In the genomic region with DNA sequence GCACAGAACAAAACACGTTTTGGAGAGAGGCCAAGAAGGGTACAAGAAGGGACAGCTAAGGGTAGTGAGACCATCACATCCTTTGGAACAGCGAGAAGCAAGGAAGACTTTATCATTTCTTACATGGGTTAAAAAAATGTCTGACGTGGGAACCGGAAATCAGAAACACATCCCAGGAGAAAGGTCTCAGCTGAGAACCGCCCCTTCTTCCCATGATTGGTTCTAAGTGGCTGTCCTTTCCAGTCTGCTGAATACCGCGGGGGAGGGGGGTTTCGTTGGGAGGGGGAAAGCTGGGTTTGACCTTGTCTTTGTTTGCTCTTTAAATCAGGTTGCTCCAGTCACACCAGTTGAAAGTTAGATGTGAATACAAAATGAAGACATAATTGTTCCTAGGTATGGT, we compare ENCODE assay signal across 17 mouse cellular contexts. TPM values are rescaled to one million over a fixed set of nuclear protein-coding genes. Genes with fewer than 3 reads are reported as not detected.
A peak's percentile ranks its signal among the peaks of the same experiment; 100 is the strongest.
DNase-seq lines count a peak whose midpoint lies in the region; ATAC-seq lines count a peak whose summit lies in the region.
"Had no signal": no experiment of that assay in that cellular context is flagged by ENCODE, and none has a peak within 500 bp of the region (broad histone marks: within the 10 kb centered on the region; RNA-seq: fewer than 3 reads in every experiment).

No protein-coding gene starts in this region.

- DNase-seq in kidney, postnatal 14 days = no peak
- DNase-seq in MN1 (ENCODE audit: low spot score) = peak; percentile 56
- DNase-seq in embryonic facial prominence, embryonic 11.5 days (ENCODE audit: low spot score) = peak; percentile 47
- DNase-seq in frontal cortex, postnatal 25 days (ENCODE audit: low spot score in 2 of 2) = no peak
- no peak for DNase-seq in urinary bladder, postnatal 4 days (ENCODE audit: low spot score in 2 of 2)
- DNase-seq: adrenal gland, postnatal 25 days; gastrocnemius, postnatal 36 days; kidney, postnatal 36 days; layer of hippocampus, postnatal 36 days; lung, adult 2 months had no signal

- peaks cover 70% of the 10 kb centered on the region for H3K4me1 ChIP-seq in heart, embryonic 13.5 days
- H3K4me1 ChIP-seq in heart, embryonic 12.5 days (replicated peaks) = peaks cover 66% of the 10 kb centered on the region
- peaks cover 21% of the 10 kb centered on the region for H3K4me1 ChIP-seq in kidney, embryonic 16.5 days (ENCODE audit: insufficient read depth, low read length)
- H3K4me1 ChIP-seq in embryonic facial prominence, embryonic 11.5 days (ENCODE audit: control insufficient read depth, insufficient read depth, low read length) = peaks cover 4% of the 10 kb centered on the region; the same call in 1 of the 2 replicates

- H3K27ac ChIP-seq in heart, embryonic 13.5 days (replicated peaks) = peak overlapping the region; percentile 54; the same call in 1 of the 2 replicates
- no peak overlapping the region for H3K27ac ChIP-seq in heart, embryonic 12.5 days (ENCODE audit: poor library complexity, severe bottlenecking)
- peak overlapping the region; percentile 13; the same call in 1 of the 2 replicates for H3K27ac ChIP-seq in kidney, embryonic 16.5 days (ENCODE audit: low read length)
- H3K27ac ChIP-seq in embryonic facial prominence, embryonic 11.5 days (replicated peaks; ENCODE audit: low read depth, low read length) = no peak overlapping the region
- H3K27ac ChIP-seq: limb, embryonic 12.5 days had no signal

- H3K36me3 ChIP-seq in heart, embryonic 13.5 days = no peaks in the 10 kb centered on the region
- H3K36me3 ChIP-seq in heart, embryonic 12.5 days = no peaks in the 10 kb centered on the region
- no peaks in the 10 kb centered on the region for H3K36me3 ChIP-seq in kidney, embryonic 16.5 days (ENCODE audit: insufficient read depth, low read length)
- H3K36me3 ChIP-seq in embryonic facial prominence, embryonic 11.5 days (replicated peaks; ENCODE audit: control insufficient read depth, insufficient read depth, low read depth, low read length) = no peaks in the 10 kb centered on the region
- H3K36me3 ChIP-seq: embryonic facial prominence, embryonic 15.5 days; G1E; limb, embryonic 12.5 days had no signal

- H3K4me2 ChIP-seq in heart, embryonic 13.5 days = no peak overlapping the region
- no peak overlapping the region for H3K4me2 ChIP-seq in heart, embryonic 12.5 days
- H3K4me2 ChIP-seq in kidney, embryonic 16.5 days (replicated peaks; ENCODE audit: low read depth, low read length) = no peak overlapping the region
- H3K4me2 ChIP-seq in embryonic facial prominence, embryonic 11.5 days (ENCODE audit: low read depth, low read length) = no peak overlapping the region
- H3K4me2 ChIP-seq: embryonic facial prominence, embryonic 15.5 days; limb, embryonic 12.5 days had no signal

- 38% methylated on average over 8 of the region's 8 CpGs for WGBS in heart, embryonic 13.5 days
- WGBS in heart, embryonic 12.5 days = 41% methylated on average over 8 of the region's 8 CpGs
- WGBS in kidney, embryonic 16.5 days = 39% methylated on average over 8 of the region's 8 CpGs
- 35% methylated on average over 8 of the region's 8 CpGs for WGBS in embryonic facial prominence, embryonic 11.5 days

- no peak overlapping the region for H3K4me3 ChIP-seq in heart, embryonic 13.5 days
- H3K4me3 ChIP-seq in heart, embryonic 12.5 days = no peak overlapping the region
- H3K4me3 ChIP-seq in kidney, embryonic 16.5 days (ENCODE audit: low read length) = no peak overlapping the region
- H3K4me3 ChIP-seq in embryonic facial prominence, embryonic 11.5 days (ENCODE audit: low read depth, low read length) = no peak overlapping the region
- H3K4me3 ChIP-seq: embryonic facial prominence, embryonic 15.5 days; limb, embryonic 12.5 days; megakaryocyte, embryonic 14.5 days had no signal

- H3K9ac ChIP-seq in heart, embryonic 13.5 days = no peak overlapping the region
- no peak overlapping the region for H3K9ac ChIP-seq in heart, embryonic 12.5 days
- H3K9ac ChIP-seq in kidney, embryonic 16.5 days (replicated peaks; ENCODE audit: low read length) = no peak overlapping the region
- no peak overlapping the region for H3K9ac ChIP-seq in embryonic facial prominence, embryonic 11.5 days (replicated peaks; ENCODE audit: low read length)
- H3K9ac ChIP-seq: embryonic facial prominence, embryonic 15.5 days; limb, embryonic 12.5 days had no signal

- no peak for ATAC-seq in heart, embryonic 13.5 days (ENCODE audit: extremely low read depth, insufficient number of reproducible peaks, low FRiP score, low TSS enrichment)
- ATAC-seq in heart, embryonic 12.5 days (ENCODE audit: insufficient number of reproducible peaks, low FRiP score) = no peak
- ATAC-seq in kidney, embryonic 16.5 days (ENCODE audit: low FRiP score, low TSS enrichment) = no peak
- ATAC-seq in embryonic facial prominence, embryonic 11.5 days (replicated peaks; ENCODE audit: insufficient number of reproducible peaks, low FRiP score, low TSS enrichment, low read depth) = no peak

- no peaks in the 10 kb centered on the region for H3K9me3 ChIP-seq in heart, embryonic 13.5 days
- no peaks in the 10 kb centered on the region for H3K9me3 ChIP-seq in heart, embryonic 12.5 days (replicated peaks)
- H3K9me3 ChIP-seq in kidney, embryonic 16.5 days (ENCODE audit: low read length) = no peaks in the 10 kb centered on the region
- H3K9me3 ChIP-seq in embryonic facial prominence, embryonic 11.5 days (replicated peaks; ENCODE audit: control insufficient read depth, low read length) = no peaks in the 10 kb centered on the region
- H3K9me3 ChIP-seq: embryonic facial prominence, embryonic 15.5 days; G1E; limb, embryonic 12.5 days; megakaryocyte, embryonic 14.5 days had no signal

- no peaks in the 10 kb centered on the region for H3K27me3 ChIP-seq in heart, embryonic 13.5 days (replicated peaks)
- no peaks in the 10 kb centered on the region for H3K27me3 ChIP-seq in heart, embryonic 12.5 days (replicated peaks)
- H3K27me3 ChIP-seq in kidney, embryonic 16.5 days (ENCODE audit: insufficient read depth, low read length) = no peaks in the 10 kb centered on the region
- no peaks in the 10 kb centered on the region for H3K27me3 ChIP-seq in embryonic facial prominence, embryonic 11.5 days (ENCODE audit: control insufficient read depth, insufficient read depth, low read length)
- H3K27me3 ChIP-seq: embryonic facial prominence, embryonic 15.5 days; limb, embryonic 12.5 days had no signal

RNA-seq across cellular contexts. Expression of a gene that starts 44.1 kb away (rescaled TPM):
- 0.23 and 0.42 TPM in 2 replicates for polyA plus RNA-seq in heart, embryonic 13.5 days (2015; fragmentation: Nextera tagmentation; extraction: Ambion mirVana)
- polyA plus RNA-seq in heart, embryonic 12.5 days (2016; fragmentation: Nextera tagmentation; extraction: Ambion mirVana) = 0.15 and 0.17 TPM in 2 replicates
- 3.1 and 3.3 TPM in 2 replicates for polyA plus RNA-seq in kidney, embryonic 16.5 days (2015; fragmentation: Nextera tagmentation; extraction: Ambion mirVana)
- polyA plus RNA-seq in embryonic facial prominence, embryonic 11.5 days (2014; fragmentation: Nextera tagmentation; extraction: Ambion mirVana) = 0.07 and 0.25 TPM in 2 replicates
- polyA plus RNA-seq: G1E had no signal

Comparison
In these comparisons a context has a peak if more than half of its experiments do, and no peak if none do; other contexts are left out.
1. H3K27ac ChIP-seq: peak in heart, embryonic 13.5 days (single experiment) and kidney, embryonic 16.5 days (single experiment); none in heart, embryonic 12.5 days (single experiment) and embryonic facial prominence, embryonic 11.5 days (single experiment).
2. DNase-seq: peak in MN1 (single experiment) and embryonic facial prominence, embryonic 11.5 days (single experiment); none in kidney, postnatal 14 days (single experiment), frontal cortex, postnatal 25 days (0 of 2) and urinary bladder, postnatal 4 days (0 of 2).